Mouse (Mus musculus) hindbrain, embryonic 10.5 days (tissue): ENCODE data around the gene Dhx32. TPM values are rescaled to one million over a fixed set of nuclear protein-coding genes. Genes with fewer than 3 reads are reported as not detected.

ENCODE experiments used
- DNase-seq: peaks from one replicate; pipeline ENCODE4 v3.0.0-alpha.2; 2017; ENCODE audit warnings: low spot score
- H3K27ac ChIP-seq: fragments of 300-500 bp; sonication (generic); 2 replicates; pipeline ENCODE4 v1.5.1; 2016; ENCODE audit warnings: mild to moderate bottlenecking, moderate library complexity
- H3K27me3 ChIP-seq: fragments of 300-500 bp; sonication (generic); 2 replicates; pipeline ENCODE4 v1.6.1; 2016; ENCODE audit warnings: mild to moderate bottlenecking; ENCODE audit not compliant: poor library complexity, insufficient read depth, severe bottlenecking
- H3K36me3 ChIP-seq: fragments of 300-500 bp; sonication (generic); 2 replicates; pipeline ENCODE4 v1.6.1; 2016; ENCODE audit warnings: mild to moderate bottlenecking, moderate library complexity
- H3K4me1 ChIP-seq: fragments of 300-500 bp; sonication (generic); replicated peaks from 2 replicates; pipeline ENCODE4 v1.6.1; 2016; ENCODE audit warnings: mild to moderate bottlenecking
- H3K4me3 ChIP-seq: fragments of 300-500 bp; sonication (generic); 2 replicates; pipeline ENCODE4 v1.5.1; 2016; ENCODE audit warnings: mild to moderate bottlenecking, moderate library complexity
- H3K9me3 ChIP-seq: fragments of 300-500 bp; sonication (generic); 2 replicates; pipeline ENCODE4 v1.6.1; 2016; ENCODE audit warnings: mild to moderate bottlenecking, moderate library complexity
- WGBS: fragments of 180-500 bp; shearing (Covaris S2); methylation state at CpG from one replicate; pipeline ENCODE4 v1.1.7; 2016; 5-methylcytosine and 5-hydroxymethylcytosine counted together
- polyA plus RNA-seq: library from polyadenylated mRNA; unstranded; fragments of >200 nt; fragmentation: Nextera tagmentation; extraction: Ambion mirVana; gene quantifications from 2 replicates; pipeline ENCODE4 v1.2.1, GENCODE M21; 2016

Dhx32 gene
- polyA plus RNA-seq, 1 experiment from 2014 or later, result 51.0 TPM

DNA sequence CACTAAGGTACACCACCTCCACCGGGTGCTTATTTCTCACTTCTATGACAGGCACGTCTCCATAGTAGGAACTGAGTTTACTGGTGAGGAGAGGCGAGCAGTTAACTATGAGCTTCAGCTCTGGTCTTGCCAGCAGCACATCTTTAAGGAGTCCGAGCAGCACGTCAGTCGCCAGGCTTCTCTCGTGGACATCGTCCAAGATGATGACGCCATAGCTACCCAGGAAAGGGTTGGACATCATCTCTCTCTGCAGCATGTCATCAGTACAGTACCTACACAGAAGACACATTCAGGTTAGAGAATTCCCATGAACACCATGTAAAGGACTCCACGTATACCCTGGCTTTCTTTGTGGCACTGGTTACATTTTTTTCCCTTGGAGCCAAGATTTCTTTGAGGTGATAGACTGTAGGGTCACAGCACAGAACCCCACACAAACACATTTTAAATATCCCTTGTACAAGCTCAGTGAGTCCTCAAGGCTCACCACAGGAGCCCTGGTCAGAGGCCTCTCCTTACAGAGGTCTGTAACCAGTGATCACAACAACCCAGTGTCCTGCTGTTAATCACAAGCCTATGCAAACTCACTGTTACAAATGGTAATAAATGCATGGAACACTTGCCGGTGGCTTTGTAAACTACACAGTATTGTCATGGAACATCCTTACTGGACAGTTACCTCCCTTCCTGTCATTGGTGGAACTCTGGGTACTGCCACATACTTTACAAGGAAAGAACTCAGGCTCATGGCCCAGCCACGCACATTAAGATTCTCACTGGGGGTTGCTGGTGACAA is 39.8 kb downstream of the Dhx32 start:
- no peak for DNase-seq

DNA sequence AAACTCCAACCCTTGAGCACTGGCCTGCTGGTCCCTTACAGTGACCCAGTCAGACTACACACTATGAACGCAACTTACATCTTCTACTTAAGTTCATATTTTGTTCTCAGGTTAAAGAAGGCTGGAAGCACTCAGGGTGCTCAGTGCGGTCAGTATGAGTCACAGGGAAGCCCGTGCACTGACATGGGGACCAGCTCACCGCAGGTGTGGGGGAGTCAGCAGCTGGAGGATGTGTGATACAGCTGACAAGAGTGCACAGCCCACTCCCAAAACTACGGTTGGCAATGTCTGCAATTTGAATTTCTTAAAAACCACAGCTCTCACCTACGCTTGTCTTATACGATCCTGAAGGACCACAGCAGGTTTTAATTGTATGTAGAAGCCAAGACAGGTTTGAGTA is 42.0 kb downstream of the Dhx32 start:
- Histone ChIP-seq H3K36me3 (peaks cover 56% of the 10 kb centered on the region), H3K4me1 (no peaks in the 10 kb centered on the region), H3K27me3 (no peaks in the 10 kb centered on the region), H3K4me3 (no peak overlapping the region), H3K9me3 (no peaks in the 10 kb centered on the region), H3K27ac (no peak overlapping the region)
- 97% methylated on average over 7 of the region's 7 CpGs for WGBS
- no peak for DNase-seq

More for the DNA sequence above, 39.8 kb downstream of the Dhx32 start:
- H3K9me3 ChIP-seq, result no peaks in the 10 kb centered on the region
- H3K4me3 ChIP-seq, result no peak overlapping the region
- no peak overlapping the region for H3K27ac ChIP-seq
- H3K27me3 ChIP-seq, result no peaks in the 10 kb centered on the region
- H3K4me1 ChIP-seq, result no peaks in the 10 kb centered on the region
- 91% methylated on average over 12 of the region's 12 CpGs for WGBS
- peaks cover 59% of the 10 kb centered on the region for H3K36me3 ChIP-seq

DNA sequence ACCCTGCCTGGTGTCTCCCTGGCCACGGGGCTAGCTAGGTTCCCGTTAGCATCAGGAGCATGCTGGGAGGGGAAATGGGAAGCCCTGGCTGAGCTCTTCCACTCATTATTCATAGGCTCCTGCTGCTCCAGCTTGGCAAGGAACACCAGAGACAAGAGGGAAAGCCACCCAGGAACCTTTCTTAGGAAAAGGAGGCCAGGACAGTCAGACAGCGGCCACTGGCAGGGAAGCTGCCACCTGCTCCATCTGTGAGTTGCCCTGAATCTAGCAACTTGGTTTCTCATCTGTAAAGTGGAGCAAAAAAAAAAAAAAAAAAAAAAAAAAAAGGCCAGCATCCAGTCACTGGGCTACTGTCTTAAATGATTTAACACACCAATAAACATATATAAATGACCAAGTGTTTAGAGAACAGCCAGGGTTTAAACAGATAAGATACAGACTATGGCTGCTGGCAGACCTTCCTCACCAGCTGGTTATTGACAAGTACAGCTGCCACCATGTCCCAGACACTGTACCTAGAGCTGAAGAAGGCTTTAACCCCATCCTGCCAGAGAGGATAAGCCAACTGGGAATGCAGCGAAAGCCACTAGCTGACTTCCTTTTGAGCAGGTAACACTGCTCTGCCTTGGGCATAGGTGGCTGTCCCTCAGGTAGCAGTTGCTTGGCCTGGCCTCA is 50.4 kb downstream of the Dhx32 start:
- no peaks in the 10 kb centered on the region for H3K9me3 ChIP-seq
- no peak for DNase-seq
- H3K27ac ChIP-seq, result no peak overlapping the region
- H3K27me3 ChIP-seq, result no peaks in the 10 kb centered on the region
- WGBS, result 73% methylated on average over 4 of the region's 4 CpGs
- H3K4me3 ChIP-seq, result no peak overlapping the region
- H3K36me3 ChIP-seq, result peaks cover 62% of the 10 kb centered on the region
- no peaks in the 10 kb centered on the region for H3K4me1 ChIP-seq

DNA sequence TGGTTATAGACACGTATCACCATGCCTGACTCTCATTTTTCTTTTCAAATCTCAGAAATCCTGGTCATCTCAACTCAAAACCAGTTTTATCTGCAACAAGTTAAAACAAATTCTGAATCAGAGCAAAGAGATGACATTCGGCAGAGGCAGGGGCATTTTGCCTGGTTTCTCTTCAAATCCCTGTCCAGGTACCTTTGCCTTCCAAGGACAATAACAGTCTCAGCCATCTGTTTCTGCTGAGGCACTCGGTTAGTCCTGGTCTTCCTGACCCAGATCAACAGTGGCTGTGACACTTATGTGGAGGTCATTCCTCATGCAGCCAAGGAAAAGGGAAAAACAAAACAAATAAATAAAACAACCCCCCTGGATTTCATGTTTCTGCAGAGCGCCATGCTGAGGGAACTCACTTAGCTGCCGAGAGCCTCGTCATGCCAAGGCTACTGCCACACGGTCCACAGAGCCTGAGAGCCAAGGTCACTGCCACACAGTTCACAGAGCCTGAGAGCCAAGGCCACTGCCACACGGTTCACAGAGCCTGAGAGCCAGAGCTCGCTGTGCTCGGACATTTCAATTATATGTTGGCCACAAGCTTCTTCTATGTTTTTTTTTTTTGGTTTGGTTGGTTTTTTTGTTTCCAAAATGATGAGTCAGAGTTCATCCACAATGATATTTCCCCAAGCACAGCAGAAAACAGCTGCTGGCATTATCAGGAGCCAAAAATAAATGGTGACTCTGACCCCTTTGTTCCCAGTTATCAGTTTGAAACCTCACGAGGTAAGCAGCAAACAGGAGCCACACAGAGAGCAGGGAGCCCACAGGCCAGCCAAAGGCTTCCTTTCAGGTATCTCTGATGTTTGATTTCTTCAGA is 52.0 kb downstream of the Dhx32 start:
- no peaks in the 10 kb centered on the region for H3K27me3 ChIP-seq
- no peak overlapping the region for H3K4me3 ChIP-seq
- DNase-seq, result no peak
- no peak overlapping the region for H3K27ac ChIP-seq
- WGBS, result 92% methylated on average over 11 of the region's 11 CpGs
- no peaks in the 10 kb centered on the region for H3K9me3 ChIP-seq
- peaks cover 63% of the 10 kb centered on the region for H3K36me3 ChIP-seq
- no peaks in the 10 kb centered on the region for H3K4me1 ChIP-seq

DNA sequence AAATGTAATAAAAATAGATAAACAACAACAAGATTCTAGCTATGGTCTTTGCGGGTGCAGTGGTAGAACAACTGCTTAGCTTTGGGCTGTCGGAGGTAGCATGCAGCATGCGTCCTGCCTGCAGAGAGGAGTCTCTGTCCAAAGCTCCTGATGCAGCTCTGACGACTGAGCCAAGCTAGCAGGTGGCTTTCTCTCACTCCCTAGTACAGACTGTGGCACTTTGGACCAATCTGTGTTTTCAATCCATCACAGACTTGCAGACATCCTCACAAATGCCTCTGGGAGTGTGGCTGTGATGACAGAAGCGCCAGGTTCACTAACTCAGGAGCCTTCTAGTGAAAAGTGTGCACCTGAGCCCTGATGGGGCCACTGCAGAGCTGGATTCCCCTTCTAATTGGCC is 53.2 kb downstream of the Dhx32 start:
- Histone ChIP-seq H3K36me3 (peaks cover 71% of the 10 kb centered on the region), H3K4me3 (no peak overlapping the region), H3K27ac (no peak overlapping the region), H3K27me3 (no peaks in the 10 kb centered on the region), H3K4me1 (no peaks in the 10 kb centered on the region), H3K9me3 (no peaks in the 10 kb centered on the region)
- no peak for DNase-seq
- 80% methylated on average over 5 of the region's 5 CpGs for WGBS

DNA sequence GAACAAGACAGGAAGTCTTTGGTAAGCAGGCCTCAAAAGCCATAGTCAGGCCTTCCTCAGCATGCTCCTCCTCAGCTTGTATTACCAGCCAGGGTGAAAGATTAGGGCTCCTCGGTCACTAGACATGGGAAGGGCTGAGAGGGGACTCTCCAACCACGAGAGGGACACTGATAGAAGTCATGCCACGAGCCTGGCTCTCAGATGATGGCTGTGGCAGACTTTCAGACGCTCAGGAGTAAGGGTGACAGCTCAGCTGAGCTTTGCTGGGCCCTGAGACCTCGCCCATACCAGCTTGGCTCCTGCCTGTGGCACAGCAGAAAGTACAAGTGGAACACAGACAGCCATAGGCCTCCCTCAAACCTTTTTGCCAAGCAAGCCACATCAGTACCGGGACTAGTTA is 55.5 kb downstream of the Dhx32 start:
- H3K4me1 ChIP-seq, result no peaks in the 10 kb centered on the region
- DNase-seq, result no peak
- H3K27me3 ChIP-seq, result no peaks in the 10 kb centered on the region
- no peak overlapping the region for H3K27ac ChIP-seq
- no peak overlapping the region for H3K4me3 ChIP-seq
- WGBS, result 83% methylated on average over 6 of the region's 6 CpGs
- no peaks in the 10 kb centered on the region for H3K9me3 ChIP-seq
- H3K36me3 ChIP-seq, result peaks cover 73% of the 10 kb centered on the region

DNA sequence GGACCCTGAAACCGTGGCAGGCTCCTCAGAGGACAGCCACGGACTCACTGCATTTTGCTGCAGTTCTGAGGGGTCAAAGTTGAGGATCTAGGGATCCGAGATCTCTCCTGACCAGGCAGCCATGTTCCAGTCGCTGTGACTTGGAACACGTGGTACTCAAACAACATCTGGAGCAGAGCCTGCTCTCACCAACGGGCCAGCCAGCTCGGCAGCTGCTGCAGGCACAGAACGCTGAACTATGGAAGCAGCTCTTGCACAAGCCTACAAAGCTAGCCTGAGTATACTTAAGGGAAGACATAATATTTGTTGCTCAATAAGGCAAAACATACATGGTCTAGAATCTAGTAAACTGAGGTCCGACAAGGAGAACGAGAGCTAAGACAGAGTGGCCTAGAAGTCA is 57.0 kb downstream of the Dhx32 start:
- 85% methylated on average over 10 of the region's 10 CpGs for WGBS
- no peaks in the 10 kb centered on the region for H3K4me1 ChIP-seq
- H3K27me3 ChIP-seq, result no peaks in the 10 kb centered on the region
- peaks cover 73% of the 10 kb centered on the region for H3K36me3 ChIP-seq
- H3K27ac ChIP-seq, result no peak overlapping the region
- DNase-seq, result no peak
- no peak overlapping the region for H3K4me3 ChIP-seq
- no peaks in the 10 kb centered on the region for H3K9me3 ChIP-seq

DNA sequence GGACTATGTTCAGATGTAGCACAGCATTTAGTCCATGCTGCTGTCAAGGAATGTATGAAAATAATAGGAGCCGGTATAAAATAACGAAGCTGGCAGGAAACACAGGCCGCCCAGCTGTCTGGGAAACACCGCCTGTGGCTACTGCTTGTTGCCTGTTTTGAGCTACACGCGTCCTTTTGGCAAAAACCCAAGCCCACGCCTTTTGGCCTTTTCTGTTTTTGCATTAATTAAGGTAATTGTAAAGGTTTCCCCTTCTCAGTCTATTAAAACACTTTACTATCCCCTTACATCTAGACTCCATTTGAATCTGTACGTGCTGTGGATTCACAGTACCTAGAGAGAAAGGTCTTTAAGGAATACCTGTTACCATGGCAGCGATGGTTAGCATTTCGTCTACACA is 57.7 kb downstream of the Dhx32 start:
- WGBS, result 92% methylated on average over 10 of the region's 10 CpGs
- Histone ChIP-seq H3K27me3 (no peaks in the 10 kb centered on the region), H3K4me1 (no peaks in the 10 kb centered on the region), H3K27ac (no peak overlapping the region), H3K36me3 (peaks cover 80% of the 10 kb centered on the region), H3K4me3 (no peak overlapping the region), H3K9me3 (no peaks in the 10 kb centered on the region)
- no peak for DNase-seq

DNA sequence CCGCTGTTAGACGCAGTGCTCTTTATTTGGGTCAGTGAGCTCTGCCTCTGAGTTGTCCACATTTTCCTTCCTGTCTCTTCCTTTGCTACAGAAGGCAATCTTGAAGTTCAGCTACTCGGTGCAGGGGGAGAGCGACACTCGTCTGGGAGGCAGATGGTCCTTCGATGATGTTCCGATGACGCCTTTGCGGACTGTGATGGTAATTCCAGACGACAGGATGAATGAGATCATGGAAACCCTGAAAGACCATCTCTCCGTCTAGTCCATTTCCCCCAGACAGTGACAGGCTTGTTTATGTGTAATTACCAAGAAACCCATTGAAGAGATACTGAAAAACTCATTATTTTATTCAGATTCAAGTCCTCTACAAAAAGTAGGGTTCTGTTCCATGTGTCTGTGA is 61.9 kb downstream of the Dhx32 start:
- WGBS, result 90% methylated on average over 11 of the region's 11 CpGs
- H3K4me1 ChIP-seq, result no peaks in the 10 kb centered on the region
- no peak overlapping the region for H3K4me3 ChIP-seq
- H3K9me3 ChIP-seq, result no peaks in the 10 kb centered on the region
- H3K36me3 ChIP-seq, result peaks cover 100% of the 10 kb centered on the region
- DNase-seq, result no peak
- no peak overlapping the region for H3K27ac ChIP-seq
- H3K27me3 ChIP-seq, result no peaks in the 10 kb centered on the region

DNA sequence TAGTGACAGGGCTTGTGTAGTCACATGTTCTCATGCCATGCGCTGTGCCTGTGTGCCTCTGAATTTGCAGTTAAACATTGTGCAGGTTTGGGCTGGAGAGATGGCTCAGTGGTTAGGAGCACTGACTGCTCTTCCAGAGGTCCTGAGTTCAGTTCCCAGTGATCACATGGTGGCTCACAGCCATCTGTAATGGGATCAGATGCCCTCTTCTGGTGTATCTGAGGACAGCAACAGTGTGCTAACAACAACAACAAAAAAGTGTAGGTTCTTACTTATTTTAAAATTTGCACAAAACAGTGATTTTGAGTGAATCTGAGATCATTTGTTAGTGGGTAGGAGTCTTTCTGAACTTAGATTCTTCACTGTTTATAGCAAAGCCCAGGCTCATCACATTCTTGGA is 63.9 kb downstream of the Dhx32 start:
- Histone ChIP-seq H3K4me1 (no peaks in the 10 kb centered on the region), H3K9me3 (no peaks in the 10 kb centered on the region), H3K36me3 (peaks cover 100% of the 10 kb centered on the region), H3K4me3 (no peak overlapping the region), H3K27ac (no peak overlapping the region), H3K27me3 (no peaks in the 10 kb centered on the region)
- no peak for DNase-seq
- WGBS, result 93% methylated on average over 1 of the region's 1 CpGs

DNA sequence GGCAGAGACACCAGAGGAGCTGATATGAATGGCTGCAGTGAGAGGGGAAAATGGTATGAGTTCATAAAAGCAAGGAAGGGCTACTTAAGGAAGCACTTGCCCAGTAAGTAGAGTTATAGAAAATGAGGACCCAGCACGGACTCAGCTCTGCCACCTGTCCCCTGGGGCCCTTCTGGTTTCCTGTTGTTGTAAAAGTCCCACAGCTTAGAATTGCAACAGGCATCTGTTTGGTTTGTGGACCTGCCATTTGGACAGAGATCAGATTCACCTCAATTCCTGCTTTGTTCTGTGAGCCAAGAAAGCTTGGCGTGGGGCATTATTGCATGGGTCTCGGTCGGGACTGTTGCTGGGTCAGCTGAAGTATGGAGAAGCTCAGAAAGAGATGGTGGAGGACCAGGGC is 67.1 kb downstream of the Dhx32 start:
- 95% methylated on average over 4 of the region's 4 CpGs for WGBS
- Histone ChIP-seq H3K4me1 (no peaks in the 10 kb centered on the region), H3K27me3 (no peaks in the 10 kb centered on the region), H3K36me3 (peaks cover 90% of the 10 kb centered on the region), H3K27ac (no peak overlapping the region), H3K9me3 (no peaks in the 10 kb centered on the region), H3K4me3 (no peak overlapping the region)
- no peak for DNase-seq

DNA sequence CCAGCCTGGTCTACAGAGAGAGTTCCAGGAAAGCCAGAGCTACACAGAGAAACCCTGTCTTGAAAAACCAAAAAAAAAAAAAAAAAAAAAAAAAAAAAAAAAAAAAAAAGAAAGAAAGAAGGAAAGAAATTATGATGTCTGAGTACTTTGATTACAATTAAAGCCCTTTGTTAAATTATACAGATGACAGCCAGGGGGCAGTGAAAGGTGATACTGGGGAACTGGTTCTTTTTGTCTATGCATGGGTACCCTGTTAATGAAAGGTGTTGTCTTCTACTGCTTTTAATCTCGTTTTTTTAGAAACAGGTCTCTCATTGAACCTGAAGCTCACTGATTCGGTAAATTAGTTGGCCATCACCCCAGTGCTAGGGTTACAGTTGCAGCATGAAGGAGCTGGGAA is 75.2 kb downstream of the Dhx32 start:
- DNase-seq, result no peak
- Histone ChIP-seq H3K9me3 (no peaks in the 10 kb centered on the region), H3K27me3 (no peaks in the 10 kb centered on the region), H3K36me3 (peaks cover 10% of the 10 kb centered on the region), H3K4me1 (peaks cover 14% of the 10 kb centered on the region), H3K4me3 (no peak overlapping the region), H3K27ac (no peak overlapping the region)
- WGBS, result 91% methylated on average over 2 of the region's 2 CpGs

DNA sequence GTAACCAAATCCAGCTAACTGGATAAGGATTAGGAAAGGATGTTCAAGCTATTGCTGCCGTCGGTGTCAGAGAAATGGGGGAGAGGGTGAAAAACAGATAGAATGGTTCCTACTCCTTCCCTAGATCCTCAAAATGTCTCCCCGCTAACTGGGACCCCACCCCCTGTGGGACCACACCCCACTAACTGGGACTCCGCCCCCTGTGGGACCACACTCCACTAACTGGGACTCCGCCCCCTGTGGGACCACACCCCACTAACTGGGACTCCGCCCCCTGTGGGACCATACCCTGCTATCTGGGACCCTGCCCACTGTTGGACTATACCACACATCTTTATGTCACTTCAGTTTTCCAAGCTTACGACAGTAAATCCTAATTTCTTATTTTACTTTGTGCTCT is 78.6 kb downstream of the Dhx32 start:
- Histone ChIP-seq H3K36me3 (no peaks in the 10 kb centered on the region), H3K9me3 (no peaks in the 10 kb centered on the region), H3K27ac (no peak overlapping the region), H3K27me3 (no peaks in the 10 kb centered on the region), H3K4me1 (peaks cover 7% of the 10 kb centered on the region), H3K4me3 (no peak overlapping the region)
- DNase-seq, result no peak
- WGBS, result 91% methylated on average over 7 of the region's 7 CpGs
